18 mouse cellular contexts compared by ENCODE assay signal in genomic region chr9:123180003-123180402, GRCm38 (mm10). TPM values are rescaled to one million over a fixed set of nuclear protein-coding genes. Genes with fewer than 3 reads are reported as not detected.
"Had no signal": no experiment of that assay in that cellular context is flagged by ENCODE, and none has a peak within 500 bp of the region (broad histone marks: within the 10 kb centered on the region; RNA-seq: fewer than 3 reads in every experiment).

No protein-coding gene starts in this region.

- H3K27ac ChIP-seq: layer of hippocampus, adult 2 months; limb, embryonic 10.5 days; limb, embryonic 13.5 days; liver, embryonic 14.5 days; macrophage; midbrain, embryonic 12.5 days; midbrain, embryonic 15.5 days; neural tube, embryonic 12.5 days; neural tube, embryonic 15.5 days had no signal

- H3K4me1 ChIP-seq: limb, embryonic 13.5 days; midbrain, embryonic 12.5 days; midbrain, embryonic 15.5 days; neural tube, embryonic 12.5 days; neural tube, embryonic 15.5 days had no signal

- DNase-seq: layer of hippocampus, adult 9-11 months; liver; liver, postnatal 0 days; lung, embryonic 14.5 days; thymus, adult 18-20 months; thymus, postnatal 36 days had no signal

- H3K36me3 ChIP-seq: limb, embryonic 10.5 days; limb, embryonic 13.5 days; midbrain, embryonic 12.5 days; midbrain, embryonic 15.5 days; neural tube, embryonic 12.5 days; neural tube, embryonic 15.5 days had no signal

- H3K27me3 ChIP-seq: limb, embryonic 13.5 days; midbrain, embryonic 12.5 days; midbrain, embryonic 15.5 days; neural tube, embryonic 12.5 days; neural tube, embryonic 15.5 days had no signal

- H3K4me3 ChIP-seq: layer of hippocampus, adult 2 months; limb, embryonic 10.5 days; limb, embryonic 13.5 days; midbrain, embryonic 12.5 days; midbrain, embryonic 15.5 days; neural tube, embryonic 12.5 days; neural tube, embryonic 15.5 days had no signal

RNA-seq across cellular contexts. Expression of gene Clec3b, which starts 29.3 kb away (rescaled TPM):
- total RNA-seq: megakaryocyte, adult 5-6 weeks had no signal
- polyA plus RNA-seq: intestine, embryonic 14.5 days; limb, embryonic 10.5 days; liver, postnatal 0 days; lung, embryonic 14.5 days; macrophage; neural tube, embryonic 12.5 days had no signal

RNA-seq across cellular contexts. Expression of gene Cdcp1, which starts 35.8 kb away (rescaled TPM):
- total RNA-seq: layer of hippocampus, postnatal 25 days; megakaryocyte, adult 5-6 weeks had no signal
- polyA plus RNA-seq: macrophage had no signal
